Mouse (Mus musculus) heart, embryonic 15.5 days (tissue): Measurements from ENCODE around the gene Tnip2. TPM values are rescaled to one million over a fixed set of nuclear protein-coding genes. Genes with fewer than 3 reads are reported as not detected.

Experiments used
- ATAC-seq: fragments of 200-750 bp; cut with Nextera tagmentation; replicated peaks from 2 replicates; pipeline ENCODE4 v1.8.0; 2017; ENCODE audit warnings: low read depth, moderate TSS enrichment; ENCODE audit not compliant: insufficient number of reproducible peaks, insufficient read depth, low FRiP score
- H3K27ac ChIP-seq: fragments of 300-500 bp; sonication (generic); 2 replicates; pipeline ENCODE4 v1.5.1; 2015; ENCODE audit warnings: mild to moderate bottlenecking, inconsistent platforms
- H3K27me3 ChIP-seq: fragments of 300-500 bp; sonication (generic); 2 replicates; pipeline ENCODE4 v1.6.1; 2015; ENCODE audit warnings: inconsistent platforms
- H3K36me3 ChIP-seq: fragments of 300-500 bp; sonication (generic); 2 replicates; pipeline ENCODE4 v1.6.1; 2015; ENCODE audit warnings: mild to moderate bottlenecking, inconsistent platforms
- H3K4me1 ChIP-seq: fragments of 300-500 bp; sonication (generic); replicated peaks from 2 replicates; pipeline ENCODE4 v1.6.1; 2015; ENCODE audit warnings: inconsistent platforms
- H3K4me2 ChIP-seq: fragments of 300-500 bp; sonication (generic); 2 replicates; pipeline ENCODE4 v1.6.1; 2015; ENCODE audit warnings: inconsistent platforms, mild to moderate bottlenecking, moderate library complexity
- H3K4me3 ChIP-seq: fragments of 300-500 bp; sonication (generic); 2 replicates; pipeline ENCODE4 v1.5.1; 2015; ENCODE audit warnings: mild to moderate bottlenecking, inconsistent platforms
- H3K9ac ChIP-seq: fragments of 300-500 bp; sonication (generic); 2 replicates; pipeline ENCODE4 v1.6.1; 2015; ENCODE audit warnings: mild to moderate bottlenecking, inconsistent platforms
- H3K9me3 ChIP-seq: fragments of 300-500 bp; sonication (generic); replicated peaks from 2 replicates; pipeline ENCODE4 v1.6.1; 2016; ENCODE audit warnings: inconsistent platforms
- WGBS: fragments of 180-500 bp; shearing (Covaris S2); methylation state at CpG from one replicate; pipeline ENCODE4 v1.1.7; 2015; ENCODE audit warnings: mixed read lengths; 5-methylcytosine and 5-hydroxymethylcytosine counted together
- polyA plus RNA-seq: library from polyadenylated mRNA; unstranded; fragments of >200 nt; fragmentation: Nextera tagmentation; extraction: Ambion mirVana; gene quantifications from 2 replicates; pipeline ENCODE4 v1.2.1, GENCODE M21; 2015

Tnip2 gene
- polyA plus RNA-seq, 1 experiment from 2014 or later, result 15.6 TPM

DNA sequence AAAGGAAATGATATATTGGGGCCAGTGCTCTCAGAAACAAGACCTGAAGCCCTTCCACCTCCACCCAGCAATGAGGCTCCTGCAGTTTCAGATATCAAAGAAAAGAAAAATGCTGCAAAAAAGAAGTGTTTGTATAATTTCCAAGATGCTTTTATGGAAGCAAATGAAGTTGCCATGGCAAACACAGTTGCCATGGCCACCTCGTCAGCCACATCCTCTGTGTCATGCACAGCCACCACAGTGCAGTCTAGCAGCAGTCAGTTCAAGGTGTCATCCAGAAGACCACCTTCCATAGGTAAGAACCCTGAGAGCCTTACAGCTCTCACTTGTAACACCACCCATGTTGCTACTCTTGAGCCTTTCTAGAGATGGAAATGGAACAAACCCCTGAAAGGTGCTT is 54.8 kb downstream of the Tnip2 start:
- H3K9me3 ChIP-seq, result no peaks in the 10 kb centered on the region
- H3K27ac ChIP-seq, result no peak overlapping the region
- H3K4me3 ChIP-seq, result no peak overlapping the region
- H3K9ac ChIP-seq, result no peak overlapping the region
- H3K4me1 ChIP-seq, result no peaks in the 10 kb centered on the region
- ATAC-seq, result no peak
- peaks cover 54% of the 10 kb centered on the region for H3K36me3 ChIP-seq
- WGBS, result 90% methylated on average over 1 of the region's 1 CpGs
- no peaks in the 10 kb centered on the region for H3K27me3 ChIP-seq
- H3K4me2 ChIP-seq, result no peak overlapping the region

DNA sequence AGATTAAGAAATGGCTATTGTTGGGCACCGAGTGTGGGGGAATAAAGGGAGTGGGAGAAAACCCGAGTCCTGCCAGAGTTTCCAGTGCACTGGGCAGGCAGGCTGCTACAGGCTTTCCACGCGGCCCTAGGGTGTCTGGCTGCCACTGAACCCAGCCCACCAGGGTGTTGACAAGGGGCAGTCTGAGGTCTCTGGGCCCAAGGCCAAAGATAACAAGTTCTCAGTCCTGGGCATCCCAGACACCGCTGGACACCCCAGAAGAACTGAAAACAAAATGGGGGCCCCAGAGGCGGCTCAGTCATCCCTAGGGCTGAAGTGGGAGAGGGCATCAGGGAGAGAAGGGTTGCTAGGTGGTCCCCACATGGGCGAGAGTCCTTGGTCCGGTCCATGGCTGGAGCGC is 67.6 kb downstream of the Tnip2 start:
- Histone ChIP-seq H3K27me3 (no peaks in the 10 kb centered on the region), H3K27ac (no peak overlapping the region), H3K9ac (no peak overlapping the region), H3K36me3 (peaks cover 60% of the 10 kb centered on the region), H3K9me3 (no peaks in the 10 kb centered on the region), H3K4me1 (peaks cover 6% of the 10 kb centered on the region; the same call in 1 of the 2 replicates), H3K4me2 (no peak overlapping the region), H3K4me3 (no peak overlapping the region)
- 50% methylated on average over 9 of the region's 9 CpGs for WGBS
- peak; percentile 50; the same call in 1 of the 2 replicates for ATAC-seq

Other genes with a start within 250 kb of the Tnip2 start
- gene Zfyve28, start 225.5 kb downstream of the Tnip2 start, polyA plus RNA-seq, result 0.23 and 0.89 TPM in 2 replicates
- 0.08 TPM in 1 of 2 replicates, not detected in the other for gene Cfap99, start 225.4 kb downstream of the Tnip2 start, polyA plus RNA-seq
- gene Rnf4, start 177.7 kb downstream of the Tnip2 start, polyA plus RNA-seq, result 88.5 and 112 TPM in 2 replicates
- 7.7 and 8.5 TPM in 2 replicates for gene Fam193a, start 144.1 kb downstream of the Tnip2 start, polyA plus RNA-seq
- 3.8 and 6.4 TPM in 2 replicates for gene Sh3bp2, start 11.8 kb upstream of the Tnip2 start, polyA plus RNA-seq
- gene Add1, start 59.7 kb upstream of the Tnip2 start, polyA plus RNA-seq, result 133 and 162 TPM in 2 replicates
- 61.3 and 111 TPM in 2 replicates for gene Mfsd10, start 123.2 kb upstream of the Tnip2 start, polyA plus RNA-seq
- gene Nop14, start 146.2 kb upstream of the Tnip2 start, polyA plus RNA-seq, result 14.1 and 14.7 TPM in 2 replicates
- gene Grk4, start 146.4 kb upstream of the Tnip2 start, polyA plus RNA-seq, result 1.8 and 2.1 TPM in 2 replicates
- gene Htt, start 247.7 kb upstream of the Tnip2 start, polyA plus RNA-seq, result 6.0 and 9.1 TPM in 2 replicates